Mouse (Mus musculus) left cerebral cortex, adult 8-10 months (tissue): ENCODE data around the gene Tmem216. TPM values are rescaled to one million over a fixed set of nuclear protein-coding genes. Genes with fewer than 3 reads are reported as not detected.
"Not testable (repeated sequence)": the region's sequence is repeated elsewhere in the genome, so short reads cannot be mapped to it uniquely, and the experiment has no call there.

Experiments
- DNase-seq, 2 experiments: peaks; one replicate each; pipeline ENCODE4 v3.0.0; 2022; ENCODE audit warnings: low spot score in 2 of 2
- total RNA-seq, 4 experiments: library from RNA; stranded (reverse); gene quantifications; 2 replicates each; pipeline ENCODE4 v1.2.4; 2022

The Tmem216 gene
- total RNA-seq, 4 experiments from 2014 or later: 10.9 to 13.8 (median 12.9) TPM

DNA sequence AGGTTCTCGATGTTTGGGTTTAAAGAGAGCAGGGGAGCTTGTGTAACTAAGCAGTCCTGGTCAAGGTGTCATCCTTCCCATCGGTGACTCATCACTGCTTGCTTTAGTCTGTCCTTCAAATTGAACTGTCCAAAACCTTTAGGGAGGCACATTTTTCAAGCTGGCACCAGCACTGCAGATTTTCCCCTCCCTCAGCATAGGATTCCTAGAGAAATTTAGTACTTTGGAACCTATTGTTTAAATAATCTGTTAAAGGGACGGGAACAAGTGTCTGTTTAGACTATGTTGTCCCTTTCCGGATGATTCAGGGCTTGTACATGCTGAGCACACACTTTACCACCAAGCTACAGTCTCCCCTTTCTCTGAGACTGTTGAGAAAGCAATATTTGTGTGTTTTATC is 9.2 kb upstream of the Tmem216 start:
- DNase-seq: no peak

DNA sequence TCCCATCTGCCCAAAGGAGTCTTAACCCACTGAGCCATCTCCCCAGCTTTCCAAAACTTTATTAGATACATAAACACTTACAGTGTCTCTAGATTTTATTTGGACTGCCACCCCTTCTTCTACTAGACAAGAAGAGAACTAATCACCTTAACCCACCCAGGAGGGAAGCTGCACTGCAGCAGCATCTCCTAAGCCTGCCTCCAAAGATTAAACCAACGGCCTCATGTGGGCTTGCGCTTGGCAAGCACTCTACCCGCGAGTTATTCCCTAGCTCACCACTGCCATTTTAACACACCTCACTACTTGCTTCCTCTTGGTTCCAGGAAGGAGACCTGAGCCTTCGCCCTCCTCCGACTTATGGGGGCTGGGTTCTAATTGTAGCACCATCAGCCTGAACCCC is 8.2 kb upstream of the Tmem216 start:
- no peak for DNase-seq

DNA sequence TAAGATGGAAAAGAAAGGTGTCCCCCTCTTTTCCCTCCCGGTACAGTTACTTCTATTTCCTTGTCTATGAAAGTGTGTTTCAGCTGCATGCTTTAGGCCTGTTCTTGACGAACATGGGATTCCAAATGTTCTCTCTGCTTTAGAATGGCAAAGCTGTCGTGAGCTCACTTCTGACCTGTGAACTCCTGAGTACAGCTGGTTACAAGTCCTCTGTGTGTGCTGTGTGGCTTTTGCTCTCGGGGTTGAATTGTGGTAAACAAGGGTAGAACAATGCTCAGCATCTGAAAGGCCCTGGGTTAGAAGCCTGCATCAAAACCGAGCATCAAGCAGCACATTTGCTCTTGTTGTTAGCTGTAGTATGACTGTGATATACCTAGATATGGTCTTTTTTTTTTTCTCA is 6.3 kb upstream of the Tmem216 start:
- DNase-seq: no peak

DNA sequence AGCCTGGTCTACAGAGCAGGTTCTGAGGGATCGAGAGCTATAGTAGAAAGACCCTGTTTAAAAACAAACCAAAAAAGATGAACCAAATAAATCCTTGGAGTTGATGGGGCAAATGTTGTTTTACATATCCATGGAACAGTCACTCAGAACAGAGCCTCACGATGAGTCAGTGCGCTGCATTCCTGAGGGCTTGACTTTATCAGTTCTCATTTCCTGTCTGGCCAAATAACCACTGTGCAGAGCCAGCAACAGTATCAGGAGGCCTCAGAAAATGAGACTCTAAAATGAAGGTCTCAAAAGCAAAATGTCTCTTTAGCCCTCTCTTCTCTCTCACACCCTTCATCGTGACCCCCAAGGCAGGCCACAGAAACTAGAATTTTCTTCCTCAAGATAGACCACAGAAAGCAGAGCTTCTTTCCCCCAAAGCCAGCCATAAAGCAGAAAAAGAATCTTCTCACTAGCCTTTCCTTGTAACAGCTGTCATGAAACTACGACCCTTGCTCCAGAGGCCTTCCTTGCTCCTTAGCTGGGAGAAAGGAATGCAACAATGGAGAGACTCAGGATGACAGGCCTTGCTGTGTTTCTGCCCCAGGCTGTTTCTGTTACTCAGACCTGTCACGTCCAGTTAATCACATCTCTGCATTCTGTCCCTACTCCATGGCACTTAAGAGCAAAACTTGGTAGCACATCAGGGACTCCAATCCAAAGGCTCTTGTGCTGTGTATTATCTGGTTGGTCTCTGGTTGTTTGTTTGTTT is 5.7 kb upstream of the Tmem216 start:
- no peak for DNase-seq

DNA sequence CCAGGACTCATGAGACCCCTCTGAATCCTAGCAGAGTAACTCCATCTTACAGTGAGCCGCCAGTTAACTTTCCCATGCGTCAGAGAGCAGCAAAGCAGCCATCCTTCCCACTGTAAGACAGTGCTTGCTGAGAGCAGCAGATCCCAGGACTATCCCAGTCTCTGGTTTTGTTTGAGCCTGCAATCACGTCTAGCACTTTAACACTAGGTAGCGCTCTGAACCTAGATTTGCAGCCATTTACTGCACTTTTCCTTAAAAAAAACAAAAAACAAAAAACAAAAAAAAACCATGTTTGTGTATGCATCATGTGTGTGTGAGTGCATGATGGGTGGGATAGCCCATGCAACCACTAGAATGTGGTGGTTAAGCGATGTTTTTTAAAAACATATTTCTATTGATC is 4.1 kb upstream of the Tmem216 start:
- DNase-seq: no peak

DNA sequence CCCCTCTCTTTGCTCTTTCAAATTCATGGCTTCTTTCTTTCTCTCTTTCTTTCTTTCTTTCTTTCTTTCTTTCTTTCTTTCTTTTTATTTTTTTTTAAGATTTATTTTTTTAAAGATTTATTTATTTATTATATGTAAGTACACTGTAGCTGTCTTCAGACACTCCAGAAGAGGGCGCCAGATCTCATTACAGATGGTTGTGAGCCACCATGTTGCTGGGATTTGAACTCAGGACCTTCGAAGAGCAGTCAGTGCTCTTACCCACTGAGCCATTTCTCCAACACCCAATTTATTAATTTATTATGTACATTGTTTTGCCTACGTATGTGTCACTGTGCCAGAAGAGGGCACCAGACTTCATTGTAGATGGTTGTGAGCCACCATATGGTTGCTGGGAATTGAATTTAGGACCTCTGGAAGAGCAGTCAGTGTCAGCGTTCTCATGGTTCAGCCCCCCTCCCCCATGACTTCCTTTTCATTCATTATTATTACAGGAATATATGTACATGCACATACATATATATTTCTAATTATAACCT is 1.9 kb upstream of the Tmem216 start:
- not testable (repeated sequence) for DNase-seq

DNA sequence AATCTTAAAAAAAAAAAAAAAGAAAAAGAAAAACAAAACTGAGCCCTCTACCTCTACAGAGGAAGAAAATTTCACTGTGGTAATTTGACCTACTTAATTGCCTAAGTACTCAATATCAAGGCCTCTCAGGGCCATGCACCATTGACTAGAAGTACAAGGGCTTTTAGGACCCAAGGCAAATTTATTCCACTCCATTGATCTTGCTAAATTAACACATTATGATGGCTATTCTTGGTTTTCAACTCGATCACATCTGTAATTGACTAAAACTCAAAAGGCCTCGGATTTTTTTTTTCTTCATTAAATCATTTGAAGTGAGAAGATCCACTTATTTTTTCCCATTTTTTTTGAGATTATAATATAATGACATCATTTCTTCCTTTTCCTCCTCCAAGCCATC is 1.4 kb upstream of the Tmem216 start:
- DNase-seq: no peak

DNA sequence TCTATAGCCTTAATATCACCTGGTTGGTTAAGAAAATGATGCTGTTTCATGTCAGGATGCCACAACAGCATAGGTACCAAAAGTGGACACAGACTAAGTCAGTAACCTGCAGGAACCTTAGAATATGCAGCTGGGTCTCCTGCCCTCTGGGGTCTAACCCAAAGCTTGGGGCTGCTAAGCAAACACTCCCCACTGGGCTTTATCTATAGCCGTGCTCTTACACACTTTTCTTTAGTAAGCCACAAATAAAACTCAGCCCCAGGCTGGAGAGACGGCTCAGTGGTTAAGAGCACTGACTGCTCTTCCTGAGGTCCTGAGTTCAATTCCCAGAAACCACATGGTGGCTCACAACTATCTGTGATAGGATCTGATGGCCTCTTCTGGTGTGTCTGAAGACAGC is 963 bp upstream of the Tmem216 start:
- DNase-seq: no peak

DNA sequence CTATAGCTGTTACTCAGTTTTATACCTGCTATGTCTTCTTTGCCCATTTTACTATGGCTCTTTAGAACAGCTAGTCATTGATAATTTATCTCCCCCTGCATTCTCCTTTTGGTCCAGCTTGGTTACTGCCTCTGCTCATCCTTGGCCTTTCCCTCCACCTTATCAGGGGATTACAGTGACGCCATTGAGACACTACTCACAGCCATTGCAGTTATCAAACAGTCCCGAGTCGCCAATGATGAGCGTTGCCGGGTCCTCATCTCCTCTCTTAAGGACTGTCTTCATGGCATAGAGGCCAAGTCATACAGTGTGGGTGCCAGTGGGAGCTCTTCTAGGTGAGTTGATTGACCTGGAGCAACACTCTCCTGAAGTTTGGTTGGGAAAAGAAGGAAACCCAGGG is 16.6 kb downstream of the Tmem216 start:
- no peak for DNase-seq

DNA sequence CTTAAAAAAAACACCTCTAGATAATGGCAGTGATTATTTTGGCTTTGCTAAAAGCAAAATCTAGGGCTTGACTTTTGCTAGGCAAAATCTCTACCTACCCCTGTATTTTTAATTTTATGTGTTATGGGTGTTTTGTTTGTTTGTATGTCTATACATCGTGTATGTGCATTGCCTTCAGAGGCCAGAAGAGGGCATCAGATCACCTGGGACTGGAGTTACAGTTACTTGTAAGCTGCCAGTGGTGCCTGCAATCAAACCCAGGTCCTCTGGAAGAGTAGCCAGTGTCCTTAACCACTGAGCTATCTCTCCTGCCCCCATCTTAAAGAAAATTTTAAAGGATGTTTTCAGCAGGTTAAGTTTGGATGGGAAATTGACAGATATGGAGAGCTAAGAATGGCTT is 26.0 kb downstream of the Tmem216 start:
- no peak for DNase-seq

DNA sequence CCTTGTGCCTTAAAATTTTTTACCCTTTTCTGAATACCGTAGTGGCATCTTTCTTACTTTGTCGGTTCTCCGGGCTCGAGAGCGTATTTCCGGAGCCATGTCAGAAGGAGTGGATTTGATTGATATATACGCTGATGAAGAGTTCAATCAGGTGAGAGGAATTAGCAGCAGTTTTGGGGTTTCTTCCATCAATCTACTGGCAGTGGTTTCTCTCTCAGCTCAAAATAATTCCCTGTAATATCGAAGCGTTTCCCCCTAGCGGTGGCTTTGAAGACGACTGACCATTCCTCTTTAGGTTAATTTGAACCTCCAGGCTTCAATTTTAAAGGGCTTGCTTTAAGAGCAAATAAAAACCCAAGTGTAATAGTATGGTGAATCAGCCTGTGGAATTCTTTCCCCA is 30.1 kb downstream of the Tmem216 start, which contains the start of gene Sdhaf2:
TSS of gene Sdhaf2 (minus strand) at position 233 of the 400 bp plus-strand sequence.
- no peak for DNase-seq

DNA sequence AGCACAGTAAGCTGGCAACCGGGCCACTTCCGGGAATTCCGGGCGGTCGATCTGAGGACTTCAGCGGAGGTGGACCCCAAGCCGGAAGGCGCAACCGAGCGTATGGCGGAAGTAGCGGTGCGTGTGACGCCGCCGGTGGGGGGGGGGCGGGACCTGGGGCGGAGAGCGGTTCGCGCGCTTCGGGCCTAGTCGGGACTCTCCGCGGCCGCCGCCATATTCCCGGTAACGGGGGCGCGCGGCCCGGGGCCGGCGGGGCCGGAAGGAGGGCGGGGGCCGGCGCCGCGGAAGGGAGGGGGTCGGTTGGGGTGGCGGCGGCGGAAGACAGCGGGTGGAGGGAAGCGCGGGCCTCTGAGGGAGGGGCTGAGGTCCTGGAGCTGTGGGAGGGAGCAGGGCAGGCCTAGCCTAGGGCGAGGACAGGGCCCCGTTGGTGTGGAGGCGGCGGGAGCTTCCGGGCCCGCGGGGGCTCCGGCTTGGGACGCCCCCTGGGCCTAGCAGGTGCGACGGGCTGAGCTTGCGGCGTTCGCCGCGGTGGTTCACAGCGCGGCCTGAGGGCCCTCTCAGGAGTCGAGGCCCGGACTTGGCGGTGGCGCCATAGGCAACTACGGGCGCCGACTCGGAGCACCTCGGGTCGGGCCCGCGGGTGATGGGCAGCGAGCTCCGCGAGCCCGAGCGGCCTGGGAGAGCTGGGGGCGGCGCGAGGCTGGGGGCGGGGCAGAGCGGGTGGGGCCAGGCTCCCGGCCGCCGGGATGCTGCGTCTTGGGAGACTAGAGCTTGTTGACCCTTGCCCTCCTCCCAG is 30.7 kb downstream of the Tmem216 start, which contains the start of gene Cpsf7:
TSS of gene Cpsf7 (plus strand) at position 161 of the 796 bp plus-strand sequence.
- peak; percentile 71 to 87 for DNase-seq

DNA sequence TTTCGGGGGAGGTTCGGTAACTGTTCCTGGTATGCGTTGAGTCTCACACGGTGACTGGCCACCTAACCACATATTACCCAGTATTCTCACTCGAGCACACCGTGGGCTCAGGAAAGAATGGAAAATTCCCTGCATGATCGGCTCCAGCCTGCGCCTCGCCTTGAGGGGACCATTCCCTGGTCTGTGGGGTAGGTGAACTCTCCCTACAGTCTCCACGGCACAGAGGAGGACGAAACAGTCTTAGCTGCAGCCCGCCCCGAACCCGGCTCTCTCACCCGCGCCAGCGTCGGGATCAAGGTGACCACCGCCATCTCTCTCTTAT is 31.3 kb downstream of the Tmem216 start:
- DNase-seq: no peak

DNA sequence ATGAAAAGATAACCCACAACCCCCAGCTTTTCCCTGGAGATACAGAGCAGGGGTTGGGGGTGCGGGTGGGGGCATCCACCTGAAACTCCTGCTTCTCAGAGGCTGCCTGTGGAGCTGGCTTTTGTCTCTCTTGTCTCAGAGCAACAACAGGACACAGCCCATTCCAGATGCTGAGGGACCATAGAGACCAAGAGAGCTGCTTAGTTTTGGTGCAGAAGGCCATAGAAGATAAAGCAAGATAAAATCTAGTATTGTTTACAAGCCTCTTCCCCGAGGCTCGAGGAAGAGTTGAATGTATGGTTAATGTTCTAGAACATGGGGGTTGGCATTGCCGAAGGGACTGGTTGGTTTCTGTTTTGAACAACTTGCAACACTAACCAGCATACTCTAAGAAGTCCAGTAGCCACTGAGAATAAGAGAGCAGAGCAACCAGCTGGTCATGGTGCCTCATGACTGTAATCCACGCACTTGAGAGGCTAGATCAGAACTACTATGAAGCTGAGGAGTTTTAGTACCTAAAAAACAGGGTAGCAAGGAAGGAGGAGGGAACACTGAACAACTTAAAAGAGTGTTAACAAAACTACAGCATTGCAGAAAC is 32.5 kb downstream of the Tmem216 start:
- DNase-seq: no peak

DNA sequence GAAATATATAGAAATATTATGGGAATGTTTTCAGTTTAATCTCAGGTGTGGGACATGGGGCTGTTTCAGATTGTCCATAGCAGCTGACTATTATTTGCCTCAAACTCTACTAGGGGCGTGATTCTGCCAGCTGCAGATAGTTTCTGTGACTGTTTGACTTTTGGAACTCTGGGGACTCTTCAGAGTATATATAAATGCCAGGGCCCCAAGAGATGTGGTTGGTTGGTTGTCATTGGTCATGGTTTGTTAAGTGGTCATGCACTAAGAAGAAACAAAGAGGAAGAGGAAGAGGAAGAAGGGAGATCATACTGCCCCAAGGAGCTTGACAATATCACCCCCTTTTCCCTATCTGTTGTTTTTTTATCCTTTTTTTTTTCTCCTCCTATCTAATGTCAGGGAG is 34.1 kb downstream of the Tmem216 start:
- no peak for DNase-seq

DNA sequence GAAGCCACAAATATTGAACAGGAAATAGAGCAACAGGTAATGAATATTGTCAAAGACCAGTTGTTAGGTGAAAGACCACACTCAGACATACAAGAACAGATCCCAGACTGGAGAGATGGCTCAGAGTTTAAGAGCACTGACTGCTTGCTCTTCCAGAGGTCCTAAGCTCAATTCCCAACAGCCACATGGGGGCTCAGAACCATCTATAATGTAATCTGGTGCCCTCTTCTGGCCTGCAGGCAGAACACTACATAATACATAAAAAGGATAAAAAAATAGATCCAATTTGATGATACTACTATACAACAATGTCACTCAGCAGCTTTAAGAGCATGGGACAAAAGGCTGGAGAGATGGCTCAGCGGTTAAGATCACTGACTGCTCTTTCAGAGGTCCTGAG is 35.7 kb downstream of the Tmem216 start:
- no peak for DNase-seq

DNA sequence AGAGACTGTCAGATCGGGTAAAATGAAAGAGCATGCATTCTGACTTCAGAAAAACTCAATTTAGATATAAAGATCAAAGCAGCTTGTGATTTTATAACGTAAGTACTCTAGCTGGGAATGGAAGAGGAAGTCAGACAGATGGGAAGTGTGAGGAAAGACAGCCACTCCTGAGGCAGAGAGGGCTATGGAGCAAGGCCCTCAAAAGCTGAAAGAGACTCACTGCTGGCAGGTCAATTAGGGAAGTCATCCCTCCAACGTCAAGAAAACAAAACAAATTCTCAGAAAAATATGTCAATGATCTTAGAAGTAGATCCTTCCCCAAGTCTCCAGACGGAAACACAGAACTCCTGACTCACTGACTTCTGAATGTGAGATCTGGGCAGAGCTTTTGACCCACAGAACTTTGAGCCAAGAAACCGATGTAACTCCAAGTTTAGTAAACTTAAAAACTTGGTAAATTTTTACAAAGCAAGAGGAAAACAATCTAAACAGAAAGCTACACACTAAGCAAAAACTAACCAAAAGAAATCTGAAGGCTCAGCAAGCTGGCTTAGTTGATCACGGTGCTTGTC is 45.2 kb downstream of the Tmem216 start:
- no peak for DNase-seq

DNA sequence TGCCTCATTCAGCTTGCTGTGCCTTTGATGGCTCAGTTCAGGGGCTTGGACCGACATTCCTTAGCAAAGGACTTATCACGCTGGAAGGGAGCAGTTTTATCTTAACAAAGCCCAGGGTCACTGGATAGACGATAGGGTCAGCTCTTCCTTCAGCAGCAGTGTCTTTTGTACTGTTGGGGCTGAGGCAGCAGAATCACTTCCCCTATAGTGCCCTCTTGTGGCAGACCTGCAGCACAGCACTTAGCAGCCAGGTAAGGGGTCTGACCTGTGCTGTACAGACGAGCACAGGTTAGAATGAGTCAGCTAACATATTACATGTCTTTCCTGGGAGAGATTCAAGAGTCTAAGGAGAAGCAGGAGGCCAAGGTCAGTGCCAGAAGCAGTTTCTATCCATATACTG is 53.5 kb downstream of the Tmem216 start:
- no peak for DNase-seq

DNA sequence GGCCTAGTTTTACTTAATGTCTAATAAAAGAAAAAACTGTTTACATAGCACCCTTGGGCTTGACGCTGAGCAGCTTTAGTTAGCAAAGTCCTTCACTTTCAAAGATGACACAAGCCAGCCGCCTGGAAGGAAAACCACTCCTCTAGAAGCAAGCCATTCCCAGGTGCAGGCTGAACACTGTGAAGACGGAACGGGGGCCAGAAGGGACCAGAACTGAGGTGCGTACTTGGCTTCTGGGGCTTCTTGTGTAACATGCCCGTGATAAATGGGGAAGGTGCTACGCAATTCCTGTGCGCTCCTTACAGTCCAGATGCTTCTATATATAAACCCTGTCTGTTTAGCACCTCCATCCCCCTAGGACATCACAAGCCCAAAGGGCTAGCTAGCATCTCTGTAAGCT is 55.5 kb downstream of the Tmem216 start:
- DNase-seq: no peak

DNA sequence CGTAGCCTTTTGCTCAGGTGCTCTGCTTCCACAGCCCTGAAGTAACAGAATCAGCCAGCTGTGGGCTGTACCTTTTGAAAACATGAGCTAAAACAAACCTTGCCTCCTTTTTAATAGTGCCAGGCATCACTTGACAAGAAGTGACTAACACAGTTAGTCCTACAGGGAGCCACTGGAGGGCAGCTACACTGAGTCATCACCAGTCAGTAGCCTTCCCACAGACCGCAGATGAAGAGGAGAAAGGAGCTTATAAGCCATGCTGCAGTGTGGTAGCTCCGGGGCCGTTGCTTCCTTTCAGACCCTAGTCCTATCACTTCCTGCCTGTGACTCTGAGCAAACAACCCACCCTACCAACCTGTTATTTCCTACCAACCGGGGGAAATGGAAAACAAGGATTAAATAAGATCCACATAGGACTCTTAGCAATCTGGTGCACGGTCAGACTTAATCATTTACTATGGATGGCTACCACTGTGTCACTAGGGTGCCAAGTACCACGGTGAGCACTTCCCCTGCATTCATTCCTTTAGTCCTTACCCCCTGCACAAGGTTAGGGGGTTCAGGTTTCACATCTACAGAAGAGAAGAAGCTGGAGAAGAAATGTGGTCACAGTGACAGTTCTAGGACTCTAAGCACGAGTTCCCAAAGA is 58.4 kb downstream of the Tmem216 start:
- DNase-seq: no peak

DNA sequence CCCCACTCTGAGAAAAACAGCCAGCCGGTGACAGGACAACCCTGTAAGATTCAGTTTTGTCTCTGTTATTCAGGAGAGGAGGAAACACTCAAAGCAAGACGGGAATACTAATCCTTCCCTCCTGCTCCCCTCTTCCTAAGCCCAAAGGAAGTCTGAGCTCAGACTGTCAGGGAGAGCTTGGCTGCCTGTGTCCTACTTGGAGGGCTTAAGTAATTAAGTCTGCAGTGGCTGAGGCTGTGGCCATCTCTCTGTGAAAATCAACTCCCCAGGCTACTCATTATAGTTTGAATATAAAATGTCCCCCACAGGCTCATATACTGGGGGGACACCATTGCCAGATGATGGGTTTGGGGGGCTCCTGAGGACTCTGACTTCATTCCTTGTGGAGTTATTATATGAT is 59.1 kb downstream of the Tmem216 start:
- DNase-seq: no peak
